Mouse (Mus musculus) gastrocnemius, postnatal 10 days (tissue): ENCODE results near the gene Unc13a. TPM values are rescaled to one million over a fixed set of nuclear protein-coding genes. Genes with fewer than 3 reads are reported as not detected.
A peak's percentile ranks its signal among the peaks of the same experiment; 100 is the strongest.

Source experiments
- DNase-seq: peaks from one replicate; pipeline ENCODE4 v3.0.0; 2021; ENCODE audit warnings: mixed read lengths
- total RNA-seq, 2 experiments: library from RNA; stranded (reverse); gene quantifications; 2 replicates each; pipeline ENCODE4 v1.2.3; 2021

Unc13a gene
- total RNA-seq, 2 experiments from 2014 or later = 0.38 to 0.45 TPM

DNA sequence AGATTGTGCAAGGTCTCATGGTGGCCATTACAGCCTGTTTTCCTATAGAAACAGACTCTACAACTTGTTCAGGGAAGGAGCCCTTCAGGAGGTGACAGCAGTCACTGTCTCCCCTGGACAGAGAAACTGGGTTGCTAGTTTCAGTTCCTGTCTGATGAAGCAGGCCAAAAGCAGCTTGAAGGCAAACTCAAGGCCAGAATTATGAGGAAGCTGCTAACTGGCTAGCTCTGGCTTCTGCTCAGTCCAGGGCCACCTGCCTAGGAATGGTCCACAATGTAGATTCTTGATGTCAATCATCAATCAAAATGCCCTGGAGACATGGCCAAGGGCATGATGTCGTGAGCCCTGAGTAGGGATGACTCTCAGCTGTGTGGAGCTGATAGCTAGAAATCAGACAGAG lies 46.5 kb downstream of the Unc13a start:
- no peak for DNase-seq

DNA sequence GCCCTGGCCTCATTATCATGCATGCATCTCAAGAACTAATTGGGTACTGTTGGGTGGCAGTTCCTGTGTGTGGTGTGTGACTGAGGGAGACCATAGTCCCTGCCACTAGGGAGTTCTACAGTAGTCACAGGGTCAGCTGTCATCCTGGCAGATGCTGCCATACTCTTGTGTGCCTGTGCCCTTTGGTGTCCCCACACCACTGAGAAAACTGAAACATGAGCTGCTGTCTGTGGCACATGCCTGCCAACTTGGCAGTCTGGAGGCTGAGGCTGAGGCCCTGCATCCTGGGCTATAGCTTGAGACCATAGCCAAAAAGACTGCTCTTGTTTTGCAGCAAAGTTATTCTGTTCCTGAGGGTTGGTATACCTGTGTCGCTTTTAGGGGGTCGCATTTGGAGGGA lies 51.8 kb downstream of the Unc13a start:
- no peak for DNase-seq

DNA sequence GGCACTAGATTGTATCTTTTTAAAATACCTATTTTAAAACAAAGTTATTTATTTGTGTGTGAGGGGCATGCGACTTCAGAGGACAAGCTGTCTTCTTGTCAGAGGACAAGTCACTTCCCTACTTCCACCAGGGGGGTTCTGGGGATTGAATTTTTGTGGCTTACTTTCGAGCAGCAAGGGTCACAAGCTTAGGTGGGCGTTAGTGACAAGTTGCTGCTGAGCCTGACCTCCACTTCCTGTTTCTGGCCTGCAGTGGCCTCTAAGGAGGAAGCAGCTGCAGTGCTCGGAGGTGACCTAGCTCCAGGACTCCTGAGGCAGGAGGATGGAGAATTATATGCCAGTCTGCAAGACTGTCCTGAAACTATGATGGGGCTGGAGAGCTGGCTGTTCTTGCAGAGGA lies 58.1 kb downstream of the Unc13a start:
- DNase-seq = no peak

DNA sequence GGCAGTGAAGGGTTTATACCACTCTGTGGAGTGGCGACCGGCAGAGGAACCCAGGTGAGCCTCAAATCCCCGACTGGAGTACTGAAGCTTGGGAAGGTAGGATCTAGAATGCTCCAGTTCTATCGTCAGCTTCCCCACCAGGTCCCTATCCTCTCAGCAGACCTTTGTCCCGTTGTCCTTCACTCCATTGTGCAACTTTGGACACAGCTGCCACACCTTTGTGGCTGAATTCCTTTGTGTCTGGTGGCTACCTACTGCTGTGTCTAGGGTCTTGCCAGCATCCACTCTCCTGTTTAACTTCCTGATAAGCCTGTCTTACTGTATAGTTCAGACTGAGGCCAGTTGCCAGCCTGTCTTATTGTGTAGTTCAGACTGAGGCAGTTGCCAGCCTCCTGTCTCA lies 59.4 kb downstream of the Unc13a start:
- no peak for DNase-seq

DNA sequence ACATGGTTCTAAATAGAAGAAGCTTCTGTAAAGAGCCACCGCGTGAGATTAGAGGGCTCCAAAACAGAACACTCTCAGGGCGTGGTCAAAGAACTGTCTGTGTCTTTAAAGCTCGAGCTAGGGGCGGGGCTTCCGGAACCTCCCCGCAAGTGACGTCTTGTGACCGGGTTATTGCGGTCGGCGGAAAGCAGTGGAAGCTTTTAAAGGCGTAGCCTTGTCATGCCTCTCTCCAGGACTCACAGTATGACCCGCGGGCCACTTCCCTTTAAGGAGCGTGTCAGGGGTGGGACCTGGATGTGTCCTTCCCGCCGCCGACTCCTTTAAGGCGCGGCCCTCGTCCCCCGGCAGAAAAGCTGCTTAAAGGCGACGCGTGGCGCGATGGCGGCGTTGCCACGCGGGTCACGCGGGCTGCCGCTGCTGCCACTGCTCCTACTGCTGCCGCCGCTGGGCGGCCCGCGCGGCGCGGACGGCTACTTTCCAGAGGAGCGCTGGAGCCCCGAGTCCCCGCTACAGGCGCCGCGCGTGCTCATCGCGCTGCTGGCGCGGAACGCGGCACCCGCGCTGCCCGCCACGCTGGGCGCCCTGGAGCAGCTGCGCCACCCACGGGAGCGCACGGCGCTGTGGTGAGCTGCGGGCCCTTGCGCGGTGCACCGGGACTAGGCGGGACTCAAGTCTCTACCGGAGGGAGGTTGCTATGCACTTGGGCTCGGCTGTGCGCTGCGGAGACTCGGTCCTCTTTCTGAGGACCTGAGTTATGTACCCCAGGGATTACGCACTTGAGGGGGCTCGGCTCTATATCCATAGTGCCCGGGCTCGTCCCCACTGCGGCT lies 60.5 kb downstream of the Unc13a start, which contains the start of gene Colgalt1:
Colgalt1 (plus strand) TSS at position 177 of the 830 bp plus-strand sequence.
- DNase-seq = peak; percentile 91

DNA sequence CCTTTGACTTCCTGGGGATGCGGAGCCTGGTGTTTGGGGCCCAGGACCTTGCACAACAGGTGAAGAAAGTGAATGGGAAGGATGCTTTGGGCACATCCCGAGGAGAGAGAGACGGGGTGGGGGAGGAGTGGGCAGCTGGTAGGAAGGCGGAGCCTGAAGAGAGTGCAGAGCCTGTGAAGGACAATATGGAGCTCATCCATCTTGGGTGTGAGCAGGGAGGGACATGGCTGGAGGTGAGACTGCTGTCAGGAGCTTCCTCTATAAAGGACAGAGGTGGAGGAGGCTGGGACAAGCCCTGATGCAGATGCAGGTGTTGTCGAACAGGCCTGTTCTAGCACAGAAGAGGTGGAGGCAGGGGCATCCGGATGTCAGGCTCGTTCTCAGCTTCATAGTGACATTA lies 67.5 kb downstream of the Unc13a start:
- DNase-seq = no peak

DNA sequence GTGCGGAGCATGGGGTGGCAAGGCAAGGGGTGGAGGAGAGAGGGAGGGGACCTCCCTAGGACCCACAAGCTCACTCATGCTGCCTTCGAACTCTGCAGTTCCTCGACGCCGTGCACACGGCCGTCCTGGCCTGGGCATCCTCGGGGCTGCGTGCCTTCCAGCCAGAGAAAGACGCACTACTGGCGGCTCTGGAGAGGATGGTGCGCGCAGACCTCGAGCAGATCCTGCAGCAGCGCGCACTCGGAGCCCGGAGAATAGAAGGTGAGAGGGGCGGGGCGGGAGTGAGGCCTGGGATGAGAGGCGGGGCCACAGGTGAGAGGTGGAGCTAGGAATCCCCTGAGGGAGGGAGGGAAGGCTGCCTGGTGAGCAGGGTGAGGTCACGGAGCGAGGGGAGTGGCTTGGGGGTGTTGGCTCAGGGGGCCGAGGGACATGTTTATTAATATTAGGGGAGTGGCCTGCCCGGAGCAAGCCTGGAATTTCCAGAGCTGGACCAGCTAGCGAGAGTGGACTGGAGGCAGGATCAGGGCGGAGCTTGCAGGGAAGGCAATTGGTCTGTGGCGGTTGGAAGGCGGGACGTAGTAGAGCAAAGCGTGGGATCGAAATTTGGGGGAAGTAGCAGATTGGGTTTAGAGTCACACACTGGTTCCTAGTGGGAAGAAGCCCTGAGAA lies 68.8 kb downstream of the Unc13a start:
- peak; percentile 44 for DNase-seq

DNA sequence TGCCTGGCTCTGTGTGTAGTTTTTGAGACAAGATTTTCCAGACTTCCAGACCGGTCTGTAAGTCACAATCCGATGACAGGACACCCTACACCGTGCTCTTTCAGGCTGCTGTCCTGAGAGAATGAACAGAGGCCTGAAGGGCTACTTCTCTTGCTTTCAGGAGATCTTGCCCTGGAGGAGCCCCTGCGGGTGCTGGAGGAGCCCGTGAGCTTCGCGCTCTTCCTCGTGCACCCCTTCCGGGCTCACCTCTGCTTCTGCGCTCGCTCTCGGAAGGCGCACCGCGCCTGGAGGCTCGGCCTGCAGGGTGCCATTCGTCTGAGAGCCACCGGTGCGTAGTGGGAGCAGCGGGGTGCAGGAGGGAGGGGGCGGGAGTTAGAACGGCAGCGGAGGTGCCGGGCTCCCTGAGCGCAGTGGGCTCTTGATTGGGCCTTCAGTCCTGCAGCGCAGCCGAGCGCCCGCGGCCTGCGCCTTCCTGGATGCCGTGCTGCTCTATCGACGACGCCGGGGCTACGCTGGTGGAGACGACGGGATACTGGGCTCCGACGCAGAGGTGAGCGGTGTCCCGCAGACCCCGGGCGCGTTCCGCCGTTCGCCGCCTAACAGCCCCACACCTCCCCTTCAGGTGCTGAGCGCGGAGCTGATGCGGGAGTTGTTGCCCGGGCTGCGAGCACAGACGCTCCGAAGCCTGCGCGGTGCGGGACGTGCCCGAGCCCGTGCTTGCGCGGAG lies 69.5 kb downstream of the Unc13a start:
- no peak for DNase-seq

DNA sequence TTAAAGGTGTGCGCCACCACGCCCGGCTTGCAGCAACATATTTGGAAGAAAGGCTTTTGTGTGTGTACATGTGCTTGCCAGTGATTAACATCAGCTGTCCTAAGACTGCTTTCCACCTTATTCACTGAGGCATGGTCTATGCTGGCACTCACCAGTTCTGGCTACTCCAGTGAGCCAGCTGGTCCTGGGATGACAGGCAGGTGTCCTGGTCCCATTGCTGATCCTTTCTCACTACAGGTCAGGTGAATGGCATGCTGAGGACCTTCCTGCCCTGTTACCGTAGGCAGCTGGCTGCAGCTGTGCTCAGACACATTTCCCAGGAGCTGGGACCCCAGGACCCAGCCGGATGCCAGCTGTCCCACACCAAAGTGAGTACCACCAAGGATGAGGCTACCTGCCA lies 72.7 kb downstream of the Unc13a start:
- no peak for DNase-seq

DNA sequence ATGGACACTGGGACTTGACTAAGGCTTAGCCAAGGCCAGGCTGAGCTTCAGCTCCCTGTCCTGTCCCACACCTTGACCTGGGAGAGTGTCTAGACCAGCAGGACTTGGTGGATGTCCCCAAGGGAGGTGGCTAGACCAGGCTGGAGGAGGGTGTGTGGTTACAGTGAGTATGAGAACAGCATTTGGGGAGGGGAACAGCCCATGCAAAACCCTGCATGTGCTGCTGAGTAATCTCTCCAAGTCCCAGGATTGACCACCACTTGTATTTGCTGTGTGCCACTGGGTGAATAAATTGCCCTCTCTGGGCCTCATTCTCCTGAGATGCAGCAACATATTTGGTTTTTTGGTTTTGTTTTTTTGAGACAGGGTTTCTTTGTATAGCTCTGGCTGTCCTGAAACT lies 73.2 kb downstream of the Unc13a start:
- no peak for DNase-seq

DNA sequence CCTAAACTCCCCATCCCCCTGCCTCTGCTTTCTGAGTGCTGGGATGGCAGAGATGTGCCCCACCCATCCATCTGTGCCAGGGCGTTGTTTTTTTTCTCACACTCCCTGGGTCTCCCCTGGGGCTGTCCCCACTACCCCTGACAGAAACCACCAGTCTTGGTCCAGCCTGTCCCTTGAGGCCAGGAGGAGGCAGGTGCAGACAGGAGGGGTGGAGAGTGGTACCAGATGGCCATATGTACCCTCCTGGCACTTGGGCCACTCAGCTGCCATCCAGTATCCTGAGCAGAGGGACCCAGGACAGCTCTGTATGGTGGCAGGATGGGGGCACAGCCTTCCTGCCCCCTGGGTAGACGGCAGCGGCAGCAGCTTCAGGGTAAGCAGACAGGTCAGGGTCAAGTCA lies 74.1 kb downstream of the Unc13a start, which contains the start of gene Fam129c:
Fam129c (plus strand) TSS at position 198 of the 400 bp plus-strand sequence.
- no peak for DNase-seq

DNA sequence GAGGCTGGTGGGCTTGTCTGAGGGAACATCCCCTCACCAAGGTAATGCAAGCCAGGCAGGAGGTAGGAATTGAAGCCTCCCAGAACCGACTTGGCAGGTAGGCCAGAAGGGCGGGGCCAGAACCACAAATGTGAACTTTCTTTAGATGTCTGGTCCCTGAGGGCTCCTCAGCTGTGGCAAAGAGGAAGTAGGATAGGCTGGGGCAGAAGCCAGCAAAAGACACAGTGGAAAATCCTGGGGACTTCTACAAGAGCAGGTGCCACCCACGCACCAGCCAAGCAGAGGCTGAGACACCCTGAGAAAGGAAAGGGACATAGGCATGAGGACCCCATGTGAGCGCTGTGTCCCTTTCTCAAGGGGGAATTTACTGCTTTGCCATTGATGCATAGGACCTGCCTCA lies 74.8 kb downstream of the Unc13a start:
- no peak for DNase-seq

DNA sequence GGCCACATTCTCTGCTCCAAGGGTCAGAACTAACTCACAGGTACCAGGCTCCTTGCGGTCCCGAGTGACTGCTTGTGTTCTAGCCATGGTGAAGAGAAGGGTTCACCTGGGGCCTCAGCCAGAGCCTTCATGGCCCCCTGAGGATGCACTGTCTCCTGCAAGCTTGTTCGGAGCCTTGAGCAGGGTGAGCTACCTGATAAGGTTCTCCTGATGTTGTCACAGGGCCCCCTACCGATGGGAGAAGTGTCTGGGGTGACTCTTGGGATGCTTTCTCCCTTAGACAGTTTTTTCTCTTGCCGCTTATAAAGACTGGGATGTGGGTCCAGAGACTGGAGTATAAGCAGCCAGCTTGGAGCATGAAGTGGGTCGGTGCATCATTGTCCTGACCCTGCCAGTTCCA lies 75.2 kb downstream of the Unc13a start:
- DNase-seq = no peak

DNA sequence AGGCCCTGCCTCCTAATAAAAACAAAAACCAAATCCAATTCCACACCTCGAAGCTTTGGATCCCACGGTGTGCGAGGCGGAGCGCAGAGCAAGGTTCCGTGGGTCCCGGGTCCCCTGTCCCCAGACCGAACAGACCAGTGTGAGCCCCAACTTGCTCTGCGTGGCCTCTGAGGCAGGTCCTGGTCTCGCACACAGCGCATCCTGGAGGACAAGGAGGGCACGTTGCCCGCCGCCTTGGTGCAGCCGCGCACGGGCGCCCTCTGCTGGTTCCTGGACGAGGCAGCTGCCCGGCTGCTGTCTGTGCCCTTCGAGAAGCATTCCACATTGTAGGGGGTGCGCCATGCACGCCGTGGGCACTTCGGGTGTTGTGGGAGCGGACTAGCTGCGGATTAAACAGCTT lies 75.7 kb downstream of the Unc13a start:
- DNase-seq = peak; percentile 97

DNA sequence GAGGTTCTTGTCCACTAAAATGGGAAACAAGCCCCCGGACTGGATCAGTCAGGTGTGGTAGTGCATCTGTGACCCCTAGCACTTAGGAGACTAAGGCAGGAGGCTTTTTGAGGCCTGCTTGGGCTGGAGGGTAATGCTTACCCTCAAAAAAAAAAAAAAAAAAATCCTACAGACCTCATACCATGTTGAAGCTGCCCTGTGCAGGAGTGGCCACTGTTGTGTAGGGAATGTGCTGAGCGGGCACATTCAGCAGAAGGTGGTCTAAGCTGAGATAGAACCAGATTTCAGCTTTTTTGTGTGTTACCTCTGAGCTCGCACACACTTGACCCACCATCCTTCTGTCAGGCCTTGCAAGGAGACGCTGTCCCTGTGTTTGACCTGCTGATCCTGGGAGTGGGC lies 77.2 kb downstream of the Unc13a start:
- no peak for DNase-seq

DNA sequence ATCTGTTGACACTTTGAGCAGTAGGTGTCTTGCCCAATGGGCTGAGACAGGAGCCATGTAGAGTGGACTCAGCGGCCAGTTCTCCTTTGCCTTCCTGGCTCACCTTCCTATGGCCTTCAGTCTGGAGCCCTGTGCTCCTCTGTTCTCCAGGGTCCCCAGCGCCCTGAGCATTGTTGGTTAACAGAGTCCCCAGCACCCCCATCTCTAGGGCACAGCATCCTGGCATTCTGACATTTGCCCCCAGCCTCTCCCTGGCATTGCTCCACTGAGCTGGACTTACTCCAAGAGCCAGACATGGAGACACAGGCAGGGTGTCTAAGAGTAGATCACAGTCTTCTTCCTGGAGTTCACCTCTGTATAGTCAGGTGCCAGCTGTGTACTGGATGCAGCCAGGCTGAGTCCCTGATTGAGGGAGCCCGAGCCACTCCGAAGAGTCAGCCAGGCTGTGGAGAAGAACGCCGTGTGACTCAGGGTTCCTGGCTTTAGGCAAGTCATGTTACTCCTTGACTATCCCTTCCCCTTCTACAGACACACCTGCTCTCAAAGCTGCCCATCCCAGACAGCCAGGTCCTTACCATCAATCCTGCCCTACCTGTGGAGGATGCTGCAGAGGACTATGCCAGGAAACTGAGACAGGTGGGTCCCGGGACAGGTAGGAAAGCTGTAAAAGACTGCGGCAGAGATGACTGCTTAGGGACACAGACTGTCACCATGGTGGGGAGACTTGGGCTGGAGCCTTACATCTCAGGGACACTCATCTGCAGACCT lies 77.8 kb downstream of the Unc13a start:
- DNase-seq = no peak

DNA sequence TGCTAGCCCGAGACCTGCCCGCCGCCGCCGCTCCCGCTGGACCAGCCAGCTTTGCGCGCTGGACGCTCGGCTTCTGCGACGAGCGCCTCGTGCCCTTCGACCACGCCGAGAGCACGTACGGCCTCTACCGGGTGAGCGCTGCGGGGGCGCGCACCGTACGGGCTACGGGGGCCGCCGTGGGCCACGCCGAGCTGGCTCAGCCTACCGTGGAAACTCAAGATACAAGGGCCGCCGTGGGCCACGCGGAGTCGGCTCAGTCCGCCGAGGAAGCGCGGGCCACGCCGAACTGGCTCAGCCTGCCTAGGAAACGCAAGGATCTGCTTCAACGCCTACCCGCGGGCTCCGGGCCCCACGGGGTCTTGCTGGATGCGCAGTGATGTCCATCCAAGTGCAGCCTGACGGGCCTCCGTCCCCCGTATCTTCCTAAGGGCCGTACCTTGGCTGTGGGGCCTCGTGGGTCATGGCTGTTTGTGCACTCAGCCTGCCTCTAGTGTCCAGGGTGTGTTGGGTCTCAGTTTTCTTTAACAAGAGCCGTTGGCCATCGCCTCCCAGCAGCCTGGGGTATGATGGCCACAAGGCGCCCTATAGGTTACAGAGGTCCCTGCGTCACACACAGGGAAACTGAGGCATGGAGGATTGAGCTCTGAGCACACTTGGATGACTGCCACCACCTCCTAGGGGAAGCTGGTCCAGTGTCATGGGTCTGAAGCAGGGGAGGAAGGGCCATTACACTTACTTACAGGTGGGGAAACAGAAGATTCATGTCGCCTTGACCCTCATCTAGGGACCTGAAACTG lies 79.0 kb downstream of the Unc13a start:
- peak; percentile 75 for DNase-seq

DNA sequence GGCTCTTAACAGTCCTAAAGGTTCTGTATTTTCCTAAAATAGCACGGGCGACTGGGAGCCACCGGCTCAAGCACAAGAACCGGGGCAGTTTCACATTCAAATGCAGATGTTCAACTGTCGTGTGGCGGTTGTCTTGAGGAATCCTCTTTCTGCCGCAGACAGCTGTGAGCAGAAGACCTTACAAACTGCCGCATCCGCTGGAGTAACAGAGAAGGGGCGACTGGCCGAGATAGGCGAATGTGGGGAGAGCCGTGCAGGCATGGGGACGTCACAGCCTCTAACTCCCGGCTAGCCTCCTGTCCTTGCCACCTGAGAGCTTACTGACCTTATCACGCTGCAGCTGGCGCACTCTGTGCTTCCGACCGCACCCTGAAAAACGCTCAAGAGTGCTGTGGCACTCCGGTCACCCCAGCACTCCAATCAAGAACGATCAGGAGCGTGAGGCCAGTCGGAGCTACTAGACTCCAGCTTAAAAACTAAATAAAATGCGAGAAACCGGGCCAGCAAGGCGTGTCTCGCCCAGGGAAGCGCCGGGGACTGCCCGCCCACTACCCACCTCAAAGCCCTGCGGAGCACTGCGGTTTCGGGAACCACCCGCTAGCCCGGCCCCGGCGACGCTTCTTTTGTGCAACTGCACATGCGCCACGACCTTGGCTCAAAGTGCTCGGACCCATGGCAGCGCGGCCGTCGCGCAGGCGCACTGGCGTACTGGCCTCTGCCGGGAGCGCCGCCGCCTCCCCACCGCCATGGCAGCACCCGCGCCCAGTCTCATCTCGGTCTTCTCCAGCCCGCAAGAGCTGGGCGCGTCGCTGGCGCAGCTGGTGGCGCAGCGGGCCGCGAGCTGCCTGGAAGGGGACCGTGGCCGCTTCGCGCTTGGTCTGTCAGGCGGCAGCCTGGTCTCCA lies 79.8 kb downstream of the Unc13a start, which contains the start of gene Pgls:
Pgls (plus strand) TSS at position 706 of the 903 bp plus-strand sequence.
- DNase-seq = peak; percentile 94

DNA sequence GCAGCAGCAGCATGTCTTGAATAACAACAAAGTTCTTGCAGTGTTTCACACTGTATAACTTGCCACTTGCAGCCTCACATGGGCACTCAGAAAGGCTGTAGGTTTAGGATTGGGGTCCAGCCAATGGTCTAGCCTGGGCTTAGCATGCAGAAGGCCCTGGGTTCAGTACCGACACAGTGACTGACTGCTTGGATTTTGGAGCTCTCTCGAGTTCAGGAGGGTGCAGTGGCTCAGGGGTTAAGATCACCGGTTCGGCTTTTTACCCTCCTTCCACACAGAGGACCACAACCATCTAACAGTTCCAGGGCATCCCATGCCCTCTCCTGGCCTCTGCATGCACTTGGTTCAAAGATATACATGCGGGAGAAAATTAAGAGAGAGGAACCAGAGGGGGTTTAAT lies 80.5 kb downstream of the Unc13a start:
- DNase-seq = no peak

DNA sequence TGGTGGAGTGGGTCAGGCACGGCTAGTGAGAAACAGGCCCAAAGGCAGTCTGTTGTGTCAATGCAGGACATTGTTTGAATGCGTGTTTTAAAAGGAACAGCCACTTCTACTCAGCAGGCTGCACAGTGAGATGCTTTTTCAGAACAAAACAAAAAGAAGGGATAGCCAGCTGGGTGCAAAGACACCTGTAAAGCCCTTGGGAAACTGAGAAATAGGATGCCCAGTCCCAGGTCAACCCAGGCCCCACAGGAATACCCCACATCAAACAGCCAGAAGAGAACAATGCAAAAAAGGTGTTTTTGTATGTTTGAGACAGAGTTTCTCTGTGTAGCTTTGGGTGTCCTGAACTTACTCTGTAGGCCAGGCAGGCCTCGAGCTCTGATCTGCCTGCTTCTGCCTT lies 82.8 kb downstream of the Unc13a start:
- DNase-seq = no peak
